ENCODE assay signal across 17 mouse cellular contexts in genomic region chr10:117873952-117874351, GRCm38 (mm10). TPM values are rescaled to one million over a fixed set of nuclear protein-coding genes. Genes with fewer than 3 reads are reported as not detected.
DNase-seq lines count a peak whose midpoint lies in the region; ATAC-seq and TF ChIP-seq lines count a peak whose summit lies in the region.
"Had no signal": no experiment of that assay in that cellular context is flagged by ENCODE, and none has a peak within 500 bp of the region (broad histone marks: within the 10 kb centered on the region; RNA-seq: fewer than 3 reads in every experiment).

No protein-coding gene starts in this region.

- no peaks in the 10 kb centered on the region for H3K79me2 ChIP-seq in MEL (ENCODE audit: control insufficient read depth, insufficient read depth, low read length, poor library complexity)

- no peak for TF ChIP-seq CTCF in MEL (IDR thresholded peaks at IDR 0.05 in 2 of 3, conservative IDR thresholded peaks at IDR 0.05 in 1 of 3; ENCODE audit: control insufficient read depth in 1 of 3, insufficient read depth in 1 of 3, low read depth in 2 of 3, low read length in 3 of 3, poor library complexity in 1 of 3, severe bottlenecking in 1 of 3)

- H3K9me3 ChIP-seq in limb, embryonic 13.5 days, result no peaks in the 10 kb centered on the region
- H3K9me3 ChIP-seq in limb, embryonic 10.5 days (replicated peaks), result no peaks in the 10 kb centered on the region
- no peaks in the 10 kb centered on the region for H3K9me3 ChIP-seq in MEL (replicated peaks; ENCODE audit: insufficient read depth, low read length)
- H3K9me3 ChIP-seq in liver, embryonic 12.5 days (replicated peaks), result no peaks in the 10 kb centered on the region
- H3K9me3 ChIP-seq: hindbrain, embryonic 13.5 days; liver, embryonic 13.5 days; neural tube, embryonic 15.5 days had no signal

- peak overlapping the region; percentile 5; the same call in 1 of the 2 replicates for H3K4me2 ChIP-seq in limb, embryonic 13.5 days (replicated peaks)
- no peak overlapping the region for H3K4me2 ChIP-seq in liver, embryonic 12.5 days
- H3K4me2 ChIP-seq: hindbrain, embryonic 13.5 days; liver, embryonic 13.5 days; neural tube, embryonic 15.5 days had no signal

- ATAC-seq in limb, embryonic 13.5 days (ENCODE audit: low FRiP score, low read depth), result peak; percentile 40; the same call in 1 of the 2 replicates
- ATAC-seq in megakaryocyte-erythroid progenitor cell, adult 5-6 weeks (replicated peaks; ENCODE audit: low FRiP score, low TSS enrichment, poor library complexity, severe bottlenecking), result peak; percentile 53
- no peak for ATAC-seq in liver, embryonic 12.5 days

- WGBS in limb, embryonic 13.5 days, result 52% methylated on average over 4 of the region's 4 CpGs
- WGBS in limb, embryonic 10.5 days, result 82% methylated on average over 4 of the region's 4 CpGs
- WGBS in liver, embryonic 12.5 days (ENCODE audit: insufficient replicate concordance), result 47% methylated on average over 4 of the region's 4 CpGs

- H3K4me3 ChIP-seq in limb, embryonic 13.5 days, result no peak overlapping the region
- no peak overlapping the region for H3K4me3 ChIP-seq in limb, embryonic 10.5 days
- H3K4me3 ChIP-seq in MEL (ENCODE audit: control insufficient read depth in 1 of 2, insufficient read depth in 1 of 2, low read depth in 2 of 2, low read length in 2 of 2), result peak overlapping the region in 1 of 2 experiments; percentile 35; a peak in 3 of 4 replicates
- H3K4me3 ChIP-seq in liver, embryonic 12.5 days, result no peak overlapping the region
- H3K4me3 ChIP-seq: erythroblast, embryonic 14.5 days; hindbrain, embryonic 13.5 days; liver, embryonic 13.5 days; neural tube, embryonic 15.5 days had no signal

- no peak for TF ChIP-seq EP300 in MEL (IDR thresholded peaks at IDR 0.05; ENCODE audit: low read depth in 1 of 2, low read length in 2 of 2)

- H3K27ac ChIP-seq in limb, embryonic 13.5 days, result no peak overlapping the region
- H3K27ac ChIP-seq in limb, embryonic 10.5 days, result no peak overlapping the region
- no peak overlapping the region for H3K27ac ChIP-seq in MEL (ENCODE audit: control insufficient read depth, low read depth, low read length)
- no peak overlapping the region for H3K27ac ChIP-seq in liver, embryonic 12.5 days
- H3K27ac ChIP-seq: hindbrain, embryonic 13.5 days; liver, embryonic 13.5 days; neural tube, embryonic 15.5 days had no signal

- H3K36me3 ChIP-seq in limb, embryonic 13.5 days, result no peaks in the 10 kb centered on the region
- no peaks in the 10 kb centered on the region for H3K36me3 ChIP-seq in limb, embryonic 10.5 days
- H3K36me3 ChIP-seq in MEL (ENCODE audit: control insufficient read depth in 1 of 2, insufficient read depth in 2 of 2, low read length in 2 of 2), result peaks cover 0 to 12% of the 10 kb centered on the region in 2 experiments; a peak in 2 of 4 replicates
- no peaks in the 10 kb centered on the region for H3K36me3 ChIP-seq in liver, embryonic 12.5 days
- H3K36me3 ChIP-seq: hindbrain, embryonic 13.5 days; liver, embryonic 13.5 days; neural tube, embryonic 15.5 days had no signal

- no peak for TF ChIP-seq RAD21 in MEL (IDR thresholded peaks at IDR 0.05; ENCODE audit: low read depth, low read length)

- no peak for TF ChIP-seq POLR2A in MEL (IDR thresholded peaks at IDR 0.05; ENCODE audit: control insufficient read depth in 1 of 2, insufficient read depth in 1 of 2, low read depth in 1 of 2, low read length in 2 of 2, poor library complexity in 1 of 2)

- DNase-seq in limb, embryonic 10.5 days (ENCODE audit: low spot score), result no peak
- peak; percentile 82 for DNase-seq in MEL (ENCODE audit: low read depth, low spot score)
- peak; percentile 14 for DNase-seq in gonadal fat pad, adult 2 months (ENCODE audit: low read depth)
- no peak for DNase-seq in kidney, adult 18-20 months
- no peak for DNase-seq in layer of hippocampus, postnatal 36 days
- DNase-seq: cerebellum, adult 9-10 months; gastrocnemius, postnatal 25 days; kidney, adult 8-10 months; liver, embryonic 13.5 days; thymus, adult 18-20 months had no signal

- 0 out of 2 replicates have a peak, but pooled peaks cover 3% of the 10 kb centered on the region for H3K27me3 ChIP-seq in limb, embryonic 13.5 days
- no peaks in the 10 kb centered on the region for H3K27me3 ChIP-seq in limb, embryonic 10.5 days (ENCODE audit: low read depth, poor library complexity, severe bottlenecking)
- H3K27me3 ChIP-seq in MEL (ENCODE audit: control insufficient read depth in 1 of 2, insufficient read depth in 2 of 2, low read length in 2 of 2), result no peaks in the 10 kb centered on the region
- H3K27me3 ChIP-seq in liver, embryonic 12.5 days (replicated peaks), result no peaks in the 10 kb centered on the region
- H3K27me3 ChIP-seq: CH12.LX; hindbrain, embryonic 13.5 days; liver, embryonic 13.5 days; neural tube, embryonic 15.5 days had no signal

- H3K4me1 ChIP-seq in limb, embryonic 13.5 days, result peaks cover 5% of the 10 kb centered on the region; the same call in 1 of the 2 replicates
- peaks cover 9% of the 10 kb centered on the region for H3K4me1 ChIP-seq in limb, embryonic 10.5 days
- H3K4me1 ChIP-seq in MEL (ENCODE audit: control insufficient read depth in 1 of 2, insufficient read depth in 2 of 2, low read length in 2 of 2), result peaks cover 0 to 8% of the 10 kb centered on the region in 2 experiments; a peak in 2 of 4 replicates
- H3K4me1 ChIP-seq in liver, embryonic 12.5 days, result peaks cover 2% of the 10 kb centered on the region; the same call in 1 of the 2 replicates
- H3K4me1 ChIP-seq: hindbrain, embryonic 13.5 days; neural tube, embryonic 15.5 days had no signal

- no peak overlapping the region for H3K9ac ChIP-seq in limb, embryonic 13.5 days
- H3K9ac ChIP-seq in MEL (ENCODE audit: control insufficient read depth, low read depth, low read length, poor library complexity, severe bottlenecking), result peak overlapping the region; percentile 17; the same call in 1 of the 2 replicates
- no peak overlapping the region for H3K9ac ChIP-seq in liver, embryonic 12.5 days
- H3K9ac ChIP-seq: hindbrain, embryonic 13.5 days; liver, embryonic 13.5 days; neural tube, embryonic 15.5 days had no signal

TF ChIP-seq in MEL, 35 proteins besides CTCF, POLR2A, EP300 and RAD21:
- TF ChIP-seq RCOR1 (IDR thresholded peaks at IDR 0.05; ENCODE audit: low read depth, low read length), result 0 out of 2 replicates have a peak, but pooled peaks have one; percentile 22
- peak; percentile 80 for TF ChIP-seq GATA1 (IDR thresholded peaks at IDR 0.05; ENCODE audit: low read depth, low read length)
- no peak for TF ChIP-seq TCF12 (IDR thresholded peaks at IDR 0.05; ENCODE audit: low read depth, low read length)
- peak; percentile 80 for TF ChIP-seq ELF1 (IDR thresholded peaks at IDR 0.05; ENCODE audit: low read depth, low read length)
TF ChIP-seq in MEL: peak in this region for 3.

RNA-seq across cellular contexts. Expression of gene Rap1b, which starts 28.1 kb away (rescaled TPM):
- 173 and 176 TPM in 2 replicates for polyA plus RNA-seq in limb, embryonic 13.5 days (2015; fragmentation: Nextera tagmentation; extraction: Ambion mirVana)
- 138 and 146 TPM in 2 replicates for polyA plus RNA-seq in limb, embryonic 10.5 days (2016; fragmentation: Nextera tagmentation; extraction: Ambion mirVana)
- total RNA-seq in MEL (2012; rRNA removed), result 42.3 and 47.4 TPM in 2 replicates
- 10 to 100 TPM; 83.3 to 89.1 TPM for polyA plus RNA-seq in MEL (2012; ENCODE audit: insufficient read depth in 1 of 2, insufficient read length in 2 of 2, low read depth in 1 of 2, low replicate concordance in 2 of 2, missing spikeins in 1 of 2)
- 37.5 and 41.1 TPM in 2 replicates for polyA plus RNA-seq in gonadal fat pad, adult 2 months (2012; rRNA removed)
- 56.8 and 92.2 TPM in 2 replicates for total RNA-seq in megakaryocyte-erythroid progenitor cell, adult 5-6 weeks (2014; fragmentation: Nextera tagmentation)
- 67.4 and 73.2 TPM in 2 replicates for total RNA-seq in megakaryocyte-erythroid progenitor cell, adult 5-6 weeks (2017)
- total RNA-seq in layer of hippocampus, postnatal 36 days (2021), result 10 to 100 TPM; 64.4 to 66.1 TPM
- polyA plus RNA-seq in liver, embryonic 12.5 days (2016; fragmentation: Nextera tagmentation; extraction: Ambion mirVana), result 174 and 185 TPM in 2 replicates

Comparison
In these comparisons a context has a peak if more than half of its experiments do, and no peak if none do; other contexts are left out.
1. DNase-seq: peak in MEL (single experiment) and gonadal fat pad, adult 2 months (single experiment); none in limb, embryonic 10.5 days (single experiment), kidney, adult 18-20 months (single experiment) and layer of hippocampus, postnatal 36 days (0 of 2).